Mouse (Mus musculus) E14TG2a.4 (cell line): ENCODE results near the gene Tmem131l.

ENCODE experiments used
- CTCF ChIP-seq: conservative IDR thresholded peaks from 2 replicates; pipeline ENCODE4 v1.5.1; 2014; ENCODE audit warnings: low read length
- NANOG ChIP-seq: IDR thresholded peaks from 2 replicates; pipeline ENCODE4 v1.6.1; 2014; ENCODE audit warnings: borderline replicate concordance, low read length, mixed read lengths

GRCm38 (mm10) chr3:83978497-83979410 is 61.2 kb downstream of the Tmem131l start:
- TF ChIP-seq CTCF = no peak
- TF ChIP-seq NANOG = no peak
